Mouse (Mus musculus): ENCODE results near the gene Lamtor1.
"Not testable (repeated sequence)": the region's sequence is repeated elsewhere in the genome, so short reads cannot be mapped to it uniquely, and the experiment has no call there.

The Lamtor1 gene

DNA sequence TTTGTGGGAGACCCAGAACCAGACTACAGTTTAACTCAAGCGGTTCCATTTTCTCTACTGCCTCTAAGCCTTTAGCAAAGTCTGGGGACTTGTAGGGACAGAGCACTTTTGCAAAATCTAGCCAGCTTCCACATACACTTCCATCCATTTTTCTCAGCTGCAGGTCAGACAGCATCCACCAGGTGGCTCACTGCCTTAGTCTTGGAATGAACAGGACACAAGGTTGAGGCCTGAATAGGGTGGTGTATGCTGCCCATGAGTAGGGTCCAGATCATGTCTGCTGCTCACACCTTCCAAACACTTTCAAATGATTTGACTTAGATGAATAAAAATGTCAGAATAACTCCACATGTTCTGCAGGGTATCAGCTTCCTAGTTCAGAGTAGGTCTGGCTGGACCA is 12.4 kb downstream of the Lamtor1 start:
- H3K27me3 ChIP-seq (ENCODE audit: control insufficient read depth, insufficient read depth, low read length, poor library complexity, severe bottlenecking), result no peaks in the 10 kb centered on the region; the same call in 1 of the 2 replicates
- peaks cover 3% of the 10 kb centered on the region for H3K36me3 ChIP-seq (ENCODE audit: control insufficient read depth, insufficient read depth, low read length, poor library complexity, severe bottlenecking)
- DNase-seq (ENCODE audit: low read depth, low spot score), result peak; percentile 78

DNA sequence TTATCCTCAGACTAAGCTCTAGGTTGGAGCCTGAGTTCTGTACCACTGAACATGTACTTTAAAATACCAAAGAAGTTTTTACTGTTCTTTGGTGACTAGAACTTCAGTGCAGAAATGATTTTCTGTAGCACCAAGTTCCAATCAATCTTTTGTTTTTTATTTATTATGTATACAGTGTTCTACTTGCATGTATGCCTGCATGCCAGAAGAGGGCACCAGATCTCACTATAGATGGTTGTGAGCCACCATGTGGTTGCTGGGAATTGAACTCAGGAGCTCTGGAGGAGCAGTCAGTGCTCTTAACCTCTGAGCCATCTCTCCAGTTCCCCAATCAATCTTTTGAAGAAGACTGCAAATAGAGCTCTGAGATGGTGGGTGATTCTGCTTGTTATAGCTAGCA is 20.2 kb downstream of the Lamtor1 start:
- DNase-seq (ENCODE audit: low read depth, low spot score); H3K36me3 ChIP-seq (ENCODE audit: control insufficient read depth, insufficient read depth, low read length, poor library complexity, severe bottlenecking): not testable (repeated sequence)

DNA sequence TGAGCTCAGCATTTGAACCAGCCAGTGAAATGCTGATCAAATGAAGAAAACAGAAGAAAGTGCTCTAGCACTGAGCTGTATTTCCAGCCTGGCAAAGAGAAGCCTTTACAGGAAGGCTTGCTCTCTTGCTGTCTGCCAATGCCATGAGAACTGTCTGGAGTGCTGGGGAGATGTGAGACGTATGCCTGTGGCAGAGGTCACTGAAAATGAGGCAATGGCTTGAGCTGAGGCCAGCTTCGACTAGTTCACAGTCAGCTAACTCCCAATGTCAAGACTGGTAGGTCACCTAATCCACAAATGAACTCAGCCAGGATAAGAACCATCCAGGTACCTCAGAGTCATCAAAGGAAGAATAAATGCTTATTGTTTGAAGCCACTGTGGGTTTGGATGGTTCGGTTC is 22.4 kb downstream of the Lamtor1 start:
- H3K27me3 ChIP-seq (ENCODE audit: control insufficient read depth, insufficient read depth, low read length, poor library complexity, severe bottlenecking), result no peaks in the 10 kb centered on the region
- DNase-seq (ENCODE audit: low read depth, low spot score), result no peak
- no peaks in the 10 kb centered on the region for H3K36me3 ChIP-seq (ENCODE audit: control insufficient read depth, insufficient read depth, low read length, poor library complexity, severe bottlenecking)

More for the DNA sequence above, 20.2 kb downstream of the Lamtor1 start:
- H3K27me3 ChIP-seq (ENCODE audit: control insufficient read depth, insufficient read depth, low read length, poor library complexity, severe bottlenecking), result not testable (repeated sequence)

DNA sequence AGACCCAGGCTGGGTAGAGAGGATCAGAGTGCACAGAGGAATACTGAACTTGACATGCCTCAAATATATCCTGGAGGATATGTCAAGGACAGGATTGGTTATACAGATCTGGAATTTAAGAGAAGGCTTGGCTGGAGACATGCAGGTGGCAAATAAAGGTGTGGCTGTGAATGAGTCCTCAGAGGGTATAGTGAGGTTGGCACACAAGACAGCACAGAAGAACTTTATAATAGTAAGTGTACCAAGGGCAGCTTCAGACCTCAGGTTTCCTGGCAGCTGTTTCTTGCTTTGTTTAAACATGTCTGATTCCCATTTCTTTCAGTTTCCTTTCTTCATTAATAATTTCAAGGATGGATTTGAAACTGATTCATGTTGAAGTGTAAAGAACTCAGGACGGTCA is 26.8 kb downstream of the Lamtor1 start:
- DNase-seq (ENCODE audit: low read depth, low spot score), result no peak
- no peaks in the 10 kb centered on the region for H3K27me3 ChIP-seq (ENCODE audit: control insufficient read depth, insufficient read depth, low read length, poor library complexity, severe bottlenecking)
- H3K36me3 ChIP-seq (ENCODE audit: control insufficient read depth, insufficient read depth, low read length, poor library complexity, severe bottlenecking), result no peaks in the 10 kb centered on the region

DNA sequence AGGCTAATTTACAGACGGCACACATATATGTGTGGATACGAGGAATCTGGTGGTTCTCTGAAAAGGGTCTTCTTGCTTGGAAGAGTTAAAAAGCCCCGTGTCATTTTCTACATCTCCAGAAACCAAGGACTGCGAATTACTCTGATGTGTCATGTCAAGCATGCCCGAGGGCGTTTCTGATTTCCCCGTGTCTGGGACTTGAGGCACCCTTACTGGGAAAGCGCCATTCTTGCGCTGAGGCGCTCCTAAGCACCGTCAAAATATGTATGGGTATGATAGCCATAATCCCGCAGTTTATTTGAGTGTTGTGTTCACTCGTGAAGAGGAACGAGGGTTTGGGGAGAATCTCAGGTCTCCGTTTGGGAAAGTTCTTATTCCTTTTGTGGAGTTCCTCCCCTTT is 27.6 kb downstream of the Lamtor1 start:
- Histone ChIP-seq H3K27me3 (ENCODE audit: control insufficient read depth, insufficient read depth, low read length, poor library complexity, severe bottlenecking) (no peaks in the 10 kb centered on the region), H3K36me3 (ENCODE audit: control insufficient read depth, insufficient read depth, low read length, poor library complexity, severe bottlenecking) (no peaks in the 10 kb centered on the region)
- no peak for DNase-seq (ENCODE audit: low read depth, low spot score)

DNA sequence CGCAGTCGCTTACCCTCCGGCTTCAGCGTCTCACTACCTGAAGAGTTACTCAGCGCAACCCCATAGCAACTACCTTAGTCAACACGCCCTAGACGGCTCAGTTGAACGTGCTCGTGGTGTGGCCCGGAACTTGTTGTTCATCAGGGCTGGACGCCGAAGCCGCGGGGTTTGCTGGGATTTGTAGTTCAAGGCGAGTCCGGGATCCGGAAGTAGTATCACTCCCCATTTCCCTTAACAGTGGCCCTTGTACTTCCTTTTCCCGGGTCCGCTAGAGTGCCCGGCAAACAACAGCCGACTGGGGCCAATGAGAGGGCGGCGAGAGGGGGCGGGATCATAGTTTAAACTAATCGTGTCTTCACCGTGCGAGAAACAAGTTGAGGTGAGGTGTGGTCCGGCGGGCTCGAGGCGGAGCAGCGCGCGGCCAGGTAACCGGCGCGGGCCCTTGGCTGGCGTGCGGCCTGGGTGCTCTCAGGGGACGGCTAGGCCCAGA is 28.1 kb downstream of the Lamtor1 start, which contains the start of the genes Lrrc51 and Numa1:
TSS of gene Lrrc51 (minus strand) at position 145 of the 490 bp plus-strand sequence.
TSS of gene Numa1 (plus strand) at position 361 of the 490 bp plus-strand sequence.
- peak; percentile 97 for DNase-seq (ENCODE audit: low read depth, low spot score)
- Histone ChIP-seq H3K27me3 (ENCODE audit: control insufficient read depth, insufficient read depth, low read length, poor library complexity, severe bottlenecking) (no peaks in the 10 kb centered on the region), H3K36me3 (ENCODE audit: control insufficient read depth, insufficient read depth, low read length, poor library complexity, severe bottlenecking) (no peaks in the 10 kb centered on the region)

DNA sequence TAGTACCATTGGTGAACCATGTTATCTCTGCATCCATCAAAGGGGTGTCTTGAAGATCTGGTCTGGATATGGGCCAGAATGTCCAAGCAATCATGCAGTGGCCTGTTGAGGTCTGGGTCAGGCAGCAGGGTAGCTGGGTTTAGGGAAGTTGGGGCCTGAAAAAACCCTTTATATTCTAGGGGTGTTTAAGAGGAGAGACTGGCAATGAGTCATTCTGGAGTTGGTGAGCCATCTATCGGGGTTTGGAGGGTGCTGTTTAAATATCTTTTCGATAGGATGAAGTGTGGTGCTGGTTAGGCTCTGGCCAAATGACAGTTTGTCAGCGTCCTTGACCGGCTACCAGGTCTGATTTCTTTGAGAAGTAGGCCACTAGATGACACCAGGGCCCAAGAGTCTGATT is 30.3 kb downstream of the Lamtor1 start:
- H3K27me3 ChIP-seq (ENCODE audit: control insufficient read depth, insufficient read depth, low read length, poor library complexity, severe bottlenecking), result no peaks in the 10 kb centered on the region
- H3K36me3 ChIP-seq (ENCODE audit: control insufficient read depth, insufficient read depth, low read length, poor library complexity, severe bottlenecking), result no peaks in the 10 kb centered on the region

DNA sequence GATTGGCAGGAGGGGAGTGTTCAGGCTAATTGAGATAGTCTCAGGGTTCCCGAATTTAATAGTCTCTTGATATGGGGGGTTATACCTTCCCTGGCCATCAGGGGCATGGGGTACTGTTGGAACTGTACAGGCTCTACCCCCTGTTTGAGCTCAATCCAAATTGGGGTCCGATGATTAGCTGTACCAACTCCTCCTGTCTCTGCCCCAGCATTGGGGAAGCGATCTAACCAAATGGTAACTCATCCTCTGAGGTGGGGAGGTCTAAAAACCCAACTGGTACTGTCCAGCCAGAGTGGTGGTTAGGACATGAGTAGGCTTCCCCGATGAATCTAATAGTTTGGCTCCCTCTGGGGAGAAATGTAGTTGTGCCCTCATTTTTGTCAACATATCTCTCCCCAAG is 31.3 kb downstream of the Lamtor1 start:
- H3K36me3 ChIP-seq (ENCODE audit: control insufficient read depth, insufficient read depth, low read length, poor library complexity, severe bottlenecking), result no peaks in the 10 kb centered on the region
- DNase-seq (ENCODE audit: low read depth, low spot score), result no peak
- H3K27me3 ChIP-seq (ENCODE audit: control insufficient read depth, insufficient read depth, low read length, poor library complexity, severe bottlenecking), result no peaks in the 10 kb centered on the region

More for the DNA sequence above, 30.3 kb downstream of the Lamtor1 start:
- no peak for DNase-seq (ENCODE audit: low read depth, low spot score)

DNA sequence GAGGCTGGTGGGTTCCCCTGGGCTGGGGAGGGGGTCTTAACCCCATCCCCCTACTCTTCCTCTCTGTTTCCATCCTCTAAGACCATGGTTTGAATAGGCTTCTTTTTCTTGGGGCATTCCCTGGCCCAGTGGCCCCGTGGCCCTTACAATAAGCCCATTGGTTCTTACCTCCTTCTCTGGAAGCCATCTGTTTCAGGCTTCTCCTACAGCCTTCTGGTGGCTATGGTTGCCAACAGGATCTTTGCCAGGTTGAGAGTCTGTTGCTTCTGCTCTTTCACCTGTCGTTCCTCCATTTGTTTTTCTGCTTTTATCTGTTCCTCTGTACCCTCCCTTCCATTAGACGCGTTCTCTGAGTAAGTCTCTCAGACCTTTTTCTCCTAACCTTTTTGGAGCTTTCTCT is 31.9 kb downstream of the Lamtor1 start:
- DNase-seq (ENCODE audit: low read depth, low spot score), result no peak
- no peaks in the 10 kb centered on the region for H3K27me3 ChIP-seq (ENCODE audit: control insufficient read depth, insufficient read depth, low read length, poor library complexity, severe bottlenecking)

DNA sequence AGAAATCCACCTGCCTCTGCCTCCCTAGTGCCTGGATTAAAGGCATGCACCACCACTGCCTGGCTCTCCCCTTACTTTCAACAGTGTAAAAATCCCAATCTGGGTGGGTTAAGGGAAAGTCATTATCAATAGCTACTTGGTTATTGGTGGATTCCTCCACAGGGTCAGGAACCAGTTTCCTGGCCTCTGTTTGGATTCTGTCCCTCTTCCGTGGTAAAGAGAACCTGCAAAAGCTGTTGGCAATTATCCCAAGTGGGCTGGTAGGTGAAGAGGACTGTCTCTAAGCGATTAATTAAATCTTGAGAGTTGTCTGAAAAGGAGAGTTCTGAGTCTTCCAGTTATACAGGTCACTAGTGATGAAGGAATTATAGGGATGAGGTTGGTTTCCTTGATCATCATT is 32.6 kb downstream of the Lamtor1 start:
- DNase-seq (ENCODE audit: low read depth, low spot score), result no peak
- no peaks in the 10 kb centered on the region for H3K36me3 ChIP-seq (ENCODE audit: control insufficient read depth, insufficient read depth, low read length, poor library complexity, severe bottlenecking)
- H3K27me3 ChIP-seq (ENCODE audit: control insufficient read depth, insufficient read depth, low read length, poor library complexity, severe bottlenecking), result no peaks in the 10 kb centered on the region

More for the DNA sequence above, 31.9 kb downstream of the Lamtor1 start:
- no peaks in the 10 kb centered on the region for H3K36me3 ChIP-seq (ENCODE audit: control insufficient read depth, insufficient read depth, low read length, poor library complexity, severe bottlenecking)

DNA sequence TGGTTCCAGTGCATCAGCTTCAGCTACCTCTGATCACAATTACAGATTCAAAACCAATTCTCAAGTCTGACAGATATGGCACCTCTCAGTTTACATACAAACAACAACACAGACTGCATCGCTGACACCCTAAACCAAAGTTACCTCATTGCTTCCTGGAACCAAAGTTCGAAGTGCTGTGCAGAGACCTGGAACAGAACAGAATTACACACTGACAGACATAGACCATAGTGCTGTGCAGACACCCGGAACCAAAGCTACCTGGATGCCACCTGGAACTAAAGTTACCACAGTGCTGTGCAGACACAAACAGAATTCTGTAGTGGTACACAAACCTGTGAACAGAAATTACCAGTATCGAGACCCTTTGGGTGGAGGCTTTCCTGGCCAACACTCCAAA is 34.1 kb downstream of the Lamtor1 start:
- DNase-seq (ENCODE audit: low read depth, low spot score), result no peak
- Histone ChIP-seq H3K27me3 (ENCODE audit: control insufficient read depth, insufficient read depth, low read length, poor library complexity, severe bottlenecking) (no peaks in the 10 kb centered on the region), H3K36me3 (ENCODE audit: control insufficient read depth, insufficient read depth, low read length, poor library complexity, severe bottlenecking) (no peaks in the 10 kb centered on the region)

DNA sequence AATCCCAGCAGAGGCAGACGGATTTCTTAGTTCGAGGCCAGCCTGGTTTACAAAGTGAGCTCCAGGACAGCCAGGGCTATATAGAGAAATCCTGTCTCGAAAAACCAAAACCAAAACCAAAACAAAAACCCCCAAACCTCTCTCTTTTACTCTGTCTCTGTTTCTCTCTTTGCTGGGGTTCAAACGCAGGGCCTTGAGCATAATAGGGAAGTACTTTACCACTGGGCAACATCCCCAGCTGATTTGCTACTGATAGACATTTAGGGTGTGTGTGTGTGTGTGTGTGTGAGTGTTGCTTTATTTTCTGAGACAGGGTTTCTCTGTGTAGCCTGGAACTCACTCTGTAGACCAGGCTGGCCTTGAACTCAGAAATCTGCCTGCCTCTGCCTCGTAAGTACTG is 43.3 kb downstream of the Lamtor1 start:
- H3K27me3 ChIP-seq (ENCODE audit: control insufficient read depth, insufficient read depth, low read length, poor library complexity, severe bottlenecking); H3K36me3 ChIP-seq (ENCODE audit: control insufficient read depth, insufficient read depth, low read length, poor library complexity, severe bottlenecking): not testable (repeated sequence)
- DNase-seq (ENCODE audit: low read depth, low spot score), result peak; percentile 68

DNA sequence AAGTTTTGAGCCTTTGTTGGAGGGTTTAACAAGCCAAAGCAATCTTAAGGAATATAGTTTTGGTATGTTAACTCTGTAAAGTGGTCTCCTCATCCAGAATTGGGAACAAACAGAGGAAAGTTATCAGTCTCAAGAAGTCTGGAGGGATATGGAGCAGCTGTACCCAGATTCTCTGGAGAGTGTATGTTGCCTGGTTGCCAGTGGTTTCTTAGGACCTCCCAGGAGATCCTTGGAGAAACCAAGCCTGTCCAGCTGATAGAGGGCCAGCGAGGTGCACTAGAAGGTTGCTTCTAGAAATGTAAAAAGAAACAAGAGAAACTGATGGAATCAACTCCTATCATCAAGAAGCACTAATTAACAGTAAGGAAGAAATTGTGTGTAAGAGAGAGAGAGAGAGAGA is 45.9 kb downstream of the Lamtor1 start:
- DNase-seq (ENCODE audit: low read depth, low spot score), result no peak
- Histone ChIP-seq H3K27me3 (ENCODE audit: control insufficient read depth, insufficient read depth, low read length, poor library complexity, severe bottlenecking) (no peaks in the 10 kb centered on the region), H3K36me3 (ENCODE audit: control insufficient read depth, insufficient read depth, low read length, poor library complexity, severe bottlenecking) (no peaks in the 10 kb centered on the region)

DNA sequence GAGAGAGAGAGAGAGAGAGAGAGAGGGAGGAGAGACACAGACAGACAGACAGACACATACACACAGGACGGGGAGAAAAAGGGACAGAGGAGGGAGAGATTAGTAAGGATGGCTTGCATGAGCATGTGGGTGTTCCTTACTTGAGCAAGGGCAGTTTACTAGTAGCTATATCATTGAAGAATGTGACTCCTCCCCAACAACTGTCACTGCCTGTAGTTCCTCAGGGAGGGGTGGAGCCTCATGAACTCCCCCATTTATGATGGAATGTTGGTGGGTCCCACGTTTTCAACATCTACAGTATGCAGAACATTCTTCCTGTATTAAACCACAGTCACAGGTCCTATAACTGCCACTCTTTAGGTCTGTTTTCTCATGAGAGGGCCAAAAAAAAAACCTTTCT is 46.4 kb downstream of the Lamtor1 start:
- DNase-seq (ENCODE audit: low read depth, low spot score), result no peak
- H3K36me3 ChIP-seq (ENCODE audit: control insufficient read depth, insufficient read depth, low read length, poor library complexity, severe bottlenecking), result no peaks in the 10 kb centered on the region
- no peaks in the 10 kb centered on the region for H3K27me3 ChIP-seq (ENCODE audit: control insufficient read depth, insufficient read depth, low read length, poor library complexity, severe bottlenecking)

DNA sequence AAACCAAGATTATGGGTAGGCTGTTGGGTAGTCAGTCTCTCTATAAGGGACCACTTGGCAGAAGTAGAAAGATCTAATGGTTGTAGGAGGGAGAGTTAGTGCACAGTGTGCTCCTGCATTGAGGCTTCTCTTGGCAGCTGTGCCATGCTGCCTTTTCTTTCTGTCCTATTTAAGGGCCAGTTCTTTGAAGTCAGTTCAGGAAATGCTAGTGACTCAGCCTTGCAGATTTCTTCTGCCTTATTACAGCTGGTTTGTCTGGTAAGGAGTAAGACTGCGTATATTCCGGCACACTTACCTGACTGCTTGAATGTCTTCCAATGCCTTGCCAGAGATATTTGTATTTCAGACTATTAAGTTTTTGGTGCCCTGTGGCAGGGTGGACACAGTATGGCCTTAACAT is 48.5 kb downstream of the Lamtor1 start:
- DNase-seq (ENCODE audit: low read depth, low spot score), result no peak
- Histone ChIP-seq H3K36me3 (ENCODE audit: control insufficient read depth, insufficient read depth, low read length, poor library complexity, severe bottlenecking) (no peaks in the 10 kb centered on the region), H3K27me3 (ENCODE audit: control insufficient read depth, insufficient read depth, low read length, poor library complexity, severe bottlenecking) (no peaks in the 10 kb centered on the region)

DNA sequence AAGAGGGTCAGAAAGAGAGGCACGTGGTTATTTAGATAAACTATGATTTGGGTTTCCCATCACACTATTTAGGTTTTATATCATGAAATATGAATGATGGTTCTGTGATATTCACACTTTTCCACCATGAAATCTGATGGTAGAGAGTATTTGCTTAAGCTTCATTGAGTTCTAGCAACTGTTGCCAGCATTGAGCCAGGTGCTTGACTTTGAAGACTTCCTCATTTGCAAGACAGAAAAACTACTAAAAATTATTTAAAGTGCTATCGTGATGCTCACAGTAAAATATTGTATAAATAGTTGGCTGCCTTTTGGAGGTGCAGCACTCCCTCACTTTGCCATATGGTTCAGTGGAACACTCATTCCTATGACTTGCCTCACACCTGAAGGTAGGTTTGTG is 49.6 kb downstream of the Lamtor1 start:
- no peaks in the 10 kb centered on the region for H3K36me3 ChIP-seq (ENCODE audit: control insufficient read depth, insufficient read depth, low read length, poor library complexity, severe bottlenecking)
- no peaks in the 10 kb centered on the region for H3K27me3 ChIP-seq (ENCODE audit: control insufficient read depth, insufficient read depth, low read length, poor library complexity, severe bottlenecking)
- DNase-seq (ENCODE audit: low read depth, low spot score), result peak; percentile 22
